Mouse (Mus musculus) yolk sac, embryonic 10.5 days (tissue): ENCODE data around the gene Hoxa10.

Experiments used
- DNase-seq: peaks from one replicate; pipeline ENCODE4 v3.0.0-alpha.2; 2017; ENCODE audit warnings: low spot score

Gene Hoxa10

DNA sequence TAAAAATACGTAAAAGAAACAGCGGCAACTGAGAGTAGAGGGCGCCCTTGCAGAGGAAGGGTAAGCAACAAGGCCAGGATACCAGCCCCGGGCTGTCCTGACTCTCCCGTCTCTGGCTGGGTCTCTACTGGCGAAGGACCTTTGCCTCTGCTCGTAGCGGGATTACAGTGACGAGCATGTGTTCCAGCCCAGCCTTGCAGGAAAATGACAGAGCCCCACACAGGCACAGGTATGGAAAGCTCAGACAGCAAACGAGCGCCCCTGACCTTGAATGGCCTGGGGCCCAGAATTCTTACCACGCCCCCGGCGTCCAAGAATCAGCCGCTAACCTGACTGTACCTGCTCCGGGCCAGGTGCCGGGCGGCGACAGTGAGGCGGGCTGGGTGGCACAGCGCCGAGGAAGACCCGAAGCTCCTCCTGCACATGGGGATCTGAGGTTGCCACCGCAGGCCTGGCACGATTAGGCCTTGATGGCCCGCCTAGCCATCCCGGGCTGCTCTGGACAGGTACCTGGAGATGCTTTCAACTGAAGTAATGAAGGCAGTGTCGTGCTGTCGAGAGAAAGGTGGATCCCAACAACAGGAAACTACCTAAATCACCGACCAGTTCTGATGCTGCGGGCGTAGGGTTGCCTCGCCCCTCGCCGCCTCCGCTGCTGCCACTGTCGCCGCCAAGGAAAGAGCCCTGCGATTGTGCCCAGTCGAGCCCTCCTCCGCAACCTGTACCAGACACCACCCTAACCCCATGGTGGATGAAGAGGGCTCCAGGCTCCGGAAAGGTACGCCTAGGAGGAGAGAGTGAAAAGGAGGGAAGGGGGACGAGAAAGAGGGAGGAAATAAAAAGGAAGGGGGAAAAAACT is 10.9 kb downstream of the Hoxa10 start:
- DNase-seq, result no peak

DNA sequence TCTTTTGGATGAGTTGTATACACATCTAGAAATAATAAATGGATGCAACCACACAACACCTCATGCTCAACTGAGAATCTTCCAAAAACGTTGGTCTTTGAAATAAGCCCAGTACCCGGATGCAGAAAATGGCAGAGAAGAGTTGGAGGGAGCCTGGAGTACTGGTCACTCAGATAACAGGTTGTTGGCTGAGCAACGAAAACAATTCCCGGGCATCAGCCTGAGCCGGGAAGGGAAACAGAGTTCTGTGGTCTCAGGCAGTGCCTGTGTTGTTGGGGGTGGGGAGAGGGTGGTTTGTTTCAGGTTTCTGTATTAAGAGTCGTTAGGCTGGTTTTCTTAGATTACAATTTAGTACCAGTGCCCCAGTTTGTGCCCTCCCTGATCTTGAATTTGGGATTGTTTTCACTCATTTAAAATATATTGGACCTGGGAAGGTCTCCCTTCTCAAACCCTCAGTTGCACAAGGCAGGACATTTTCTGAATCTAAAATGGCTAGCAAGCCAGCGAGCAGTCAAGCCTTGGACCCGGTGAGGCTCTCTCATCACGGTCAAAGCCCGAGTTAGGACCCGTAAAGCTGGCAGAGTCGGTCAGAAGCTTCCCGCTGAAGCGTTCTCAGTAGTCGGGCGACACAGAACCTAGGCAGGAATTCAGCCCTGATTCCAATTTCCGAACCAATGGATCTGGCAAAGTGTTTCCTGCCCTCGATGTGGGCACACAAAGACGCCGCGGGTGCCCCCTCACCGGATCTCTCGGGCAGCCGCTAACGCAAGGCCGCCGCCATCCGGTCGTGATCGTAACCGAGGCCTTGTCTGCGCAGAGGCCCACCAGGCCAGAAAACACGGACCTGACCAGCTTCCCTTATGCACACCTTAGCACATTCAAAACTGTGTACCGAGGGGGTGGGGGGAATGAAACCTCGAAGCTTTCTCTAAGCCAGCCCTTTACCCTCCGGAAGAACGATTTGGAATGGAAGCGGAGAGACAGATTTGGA is 11.9 kb downstream of the Hoxa10 start:
- DNase-seq, result no peak

DNA sequence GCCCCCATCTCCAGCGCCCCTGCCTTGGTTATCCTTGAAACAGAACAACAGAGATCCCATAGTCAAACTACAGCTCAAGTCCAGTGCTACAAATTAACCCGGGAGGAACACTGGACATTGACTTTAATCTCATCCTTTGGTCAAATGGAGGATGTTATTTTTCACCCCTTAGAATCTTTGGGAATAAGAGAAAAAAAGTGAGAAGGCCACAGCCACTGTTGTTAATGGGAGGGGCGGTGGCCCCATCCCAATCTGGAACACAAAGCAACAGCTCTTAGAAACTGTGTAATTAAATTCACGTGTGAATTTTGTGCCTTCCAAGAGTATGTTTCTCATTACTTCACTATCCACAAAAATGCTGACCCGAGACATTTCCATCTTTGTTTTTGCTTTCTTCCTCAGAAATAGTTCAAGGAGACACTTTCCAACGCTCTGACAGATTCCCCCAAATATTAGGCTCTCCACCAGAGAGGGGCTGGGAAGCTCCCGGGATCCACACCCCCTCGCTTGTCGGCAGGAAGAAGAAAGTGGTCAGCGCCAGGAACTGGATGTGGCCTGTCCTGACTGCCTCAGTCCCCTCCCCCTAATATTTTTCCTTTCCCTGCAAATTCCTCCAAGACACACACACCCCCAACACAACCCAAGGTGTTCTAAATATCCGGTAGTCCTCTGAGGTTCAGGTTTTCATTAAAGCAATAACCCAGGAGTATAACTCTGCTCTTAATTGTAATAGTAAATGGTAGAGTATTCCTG is 13.0 kb downstream of the Hoxa10 start:
- no peak for DNase-seq

DNA sequence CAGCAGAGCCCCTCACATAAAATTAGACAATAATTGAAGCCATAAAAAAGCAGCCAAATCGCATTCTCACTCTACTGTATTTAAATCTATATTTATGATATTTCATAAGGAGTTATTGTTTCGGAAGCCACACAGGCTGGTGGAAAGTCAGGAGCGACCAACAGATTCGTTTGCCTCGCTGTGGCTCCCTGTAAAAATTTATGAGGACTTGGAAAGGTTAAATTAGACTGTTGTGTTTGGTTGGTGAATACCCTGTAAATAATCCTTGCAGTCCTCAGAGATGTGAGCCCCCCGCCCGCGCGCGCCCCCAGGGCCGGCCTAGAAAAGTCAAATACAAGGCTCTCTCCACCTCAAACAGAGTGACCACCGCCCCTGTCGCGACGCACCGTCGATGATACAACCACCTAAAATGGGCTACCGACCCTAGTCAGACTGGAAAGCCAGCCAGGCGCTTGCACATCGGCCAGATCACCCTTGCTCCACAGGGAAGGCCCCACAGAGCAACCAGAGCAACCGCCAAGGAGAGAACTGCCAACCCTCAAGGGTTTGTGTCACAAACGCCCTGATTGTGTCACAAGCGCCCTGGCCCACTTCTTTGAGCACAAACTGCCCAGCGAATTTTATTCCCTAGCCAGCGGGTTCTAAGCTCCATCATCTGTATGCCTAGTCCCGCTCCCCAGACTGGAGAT is 13.9 kb downstream of the Hoxa10 start:
- DNase-seq, result no peak

DNA sequence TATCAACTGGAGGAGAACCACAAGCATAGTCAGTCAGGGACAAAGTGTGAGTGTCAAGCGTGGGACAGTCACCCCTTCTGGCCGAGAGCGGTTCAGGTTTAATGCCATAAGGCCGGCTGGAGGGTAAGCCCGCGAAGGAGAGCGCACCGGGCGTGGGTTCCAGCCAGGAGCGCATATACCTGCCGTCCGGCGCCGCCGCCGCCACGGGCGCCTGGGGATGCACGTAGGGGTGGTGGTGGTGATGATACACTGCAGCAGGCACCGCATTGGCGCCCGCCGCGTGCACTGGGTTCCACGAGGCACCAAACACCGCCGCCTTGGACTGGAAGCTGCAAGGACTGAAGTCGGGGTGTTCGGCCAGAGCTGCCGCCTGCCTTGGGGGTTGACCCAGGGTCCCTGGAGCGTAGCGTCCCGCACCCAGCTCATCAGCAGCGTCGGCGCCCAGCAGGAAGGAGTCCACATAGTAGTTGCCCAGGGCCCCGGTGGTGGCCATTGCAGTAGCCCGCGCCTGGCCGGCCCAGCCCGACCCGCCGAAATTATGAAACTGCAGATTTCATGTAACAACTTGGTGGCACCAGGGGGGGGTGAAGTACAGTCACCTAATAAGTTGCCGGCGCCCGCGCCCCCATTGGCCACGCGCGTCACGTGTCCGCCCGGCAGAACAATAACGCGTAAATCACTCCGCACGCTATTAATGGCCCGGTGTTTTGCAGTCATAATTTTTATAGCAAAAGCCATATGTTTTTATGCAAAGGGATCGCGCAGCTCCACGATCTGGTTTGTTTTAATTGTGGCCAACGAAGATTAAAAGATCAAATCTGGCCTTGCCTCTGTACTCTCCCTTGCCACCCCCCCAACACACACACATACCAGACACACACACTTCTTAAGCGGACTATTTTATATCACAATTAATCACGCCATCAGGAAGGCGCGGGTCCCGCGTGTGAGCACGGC is 14.8 kb downstream of the Hoxa10 start:
- no peak for DNase-seq

DNA sequence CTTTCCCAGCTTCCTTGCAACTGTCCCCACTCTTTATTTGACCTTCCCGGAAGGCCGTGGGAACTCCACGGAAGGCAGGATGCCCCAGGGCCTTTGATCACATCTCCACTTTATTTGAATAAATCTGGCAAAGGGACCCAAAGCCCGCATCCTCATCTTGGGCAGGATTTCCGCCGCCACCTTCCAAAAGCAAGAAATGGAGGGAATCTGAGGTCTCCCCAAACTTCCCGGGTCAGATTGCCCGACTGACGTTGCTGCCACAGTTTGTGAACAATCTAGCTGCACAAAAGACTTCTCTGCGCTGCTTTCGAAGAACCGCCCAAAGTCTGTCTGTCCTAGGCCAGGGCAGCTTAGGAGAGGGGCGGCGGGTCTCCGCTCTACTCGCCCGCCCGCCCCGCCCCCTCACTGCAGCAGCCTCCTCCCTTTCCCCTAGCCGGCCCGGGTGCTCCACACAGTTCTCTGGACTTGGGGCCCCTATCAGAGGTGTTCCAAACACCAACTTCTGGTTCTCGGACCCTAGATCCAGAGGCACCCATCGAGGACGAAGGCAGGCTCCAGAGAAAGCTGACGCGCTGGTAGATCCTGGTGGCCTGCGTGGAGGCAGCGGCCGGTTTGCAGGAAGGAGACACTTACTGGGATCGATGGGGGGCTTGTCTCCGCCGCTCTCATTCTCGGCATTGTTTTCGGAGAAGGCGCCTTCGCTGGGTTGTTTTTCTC is 15.6 kb downstream of the Hoxa10 start:
- no peak for DNase-seq

DNA sequence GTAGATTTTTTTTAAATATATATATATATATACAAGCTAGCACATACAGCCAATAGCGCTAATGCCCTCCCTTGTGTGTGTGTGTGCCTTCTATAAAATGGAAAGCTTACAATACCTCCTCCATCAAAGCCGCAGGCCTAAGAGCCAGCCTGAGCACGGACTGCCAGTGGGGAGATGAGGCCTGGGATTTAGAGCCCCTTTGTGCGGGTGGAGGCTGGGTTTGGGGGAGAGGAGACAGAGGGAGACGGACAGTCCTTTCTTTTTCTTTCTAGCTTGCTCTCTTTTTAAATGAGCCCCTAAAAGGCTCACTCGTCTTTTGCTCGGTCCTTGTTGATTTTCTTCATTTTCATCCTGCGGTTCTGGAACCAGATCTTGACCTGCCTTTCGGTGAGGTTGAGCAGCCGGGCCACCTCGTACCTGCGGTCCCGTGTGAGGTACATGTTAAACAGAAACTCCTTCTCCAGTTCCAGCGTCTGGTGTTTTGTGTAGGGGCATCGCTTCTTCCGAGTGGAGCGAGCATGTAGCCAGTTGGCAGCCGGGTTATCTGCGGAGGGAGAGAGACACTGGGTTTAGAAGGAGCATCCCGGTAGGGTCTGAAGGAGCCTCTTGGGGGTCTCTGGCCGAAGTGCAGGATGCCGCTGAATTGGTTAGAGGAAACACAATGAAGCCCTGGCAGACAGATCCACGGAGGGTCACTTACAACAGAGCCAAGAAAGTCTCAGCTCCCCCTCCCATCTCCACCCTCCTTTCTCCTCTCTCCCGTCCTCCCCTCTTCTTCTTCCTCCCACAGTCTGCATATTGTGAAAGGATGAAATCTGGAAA is 16.5 kb downstream of the Hoxa10 start:
- DNase-seq, result no peak

DNA sequence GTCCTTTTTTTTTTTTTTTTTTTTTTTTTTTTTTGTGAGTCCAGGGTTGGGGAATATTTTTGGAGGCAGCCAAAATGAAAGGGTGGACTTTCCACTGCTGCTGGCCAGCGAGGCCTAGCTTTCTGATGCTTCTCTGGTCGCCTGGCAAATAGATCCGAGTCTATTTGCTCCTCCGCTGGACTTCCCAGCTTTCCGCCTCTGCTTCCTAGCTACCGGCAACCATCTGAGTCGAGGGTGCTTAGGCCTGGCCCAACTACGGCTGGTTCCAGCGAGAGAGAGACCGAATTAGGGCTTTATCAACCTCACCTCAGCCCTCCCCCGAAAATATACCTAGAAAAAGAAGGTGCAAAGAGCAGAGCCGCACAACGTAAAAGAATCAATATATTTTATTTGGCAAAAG is 17.9 kb downstream of the Hoxa10 start:
- no peak for DNase-seq

DNA sequence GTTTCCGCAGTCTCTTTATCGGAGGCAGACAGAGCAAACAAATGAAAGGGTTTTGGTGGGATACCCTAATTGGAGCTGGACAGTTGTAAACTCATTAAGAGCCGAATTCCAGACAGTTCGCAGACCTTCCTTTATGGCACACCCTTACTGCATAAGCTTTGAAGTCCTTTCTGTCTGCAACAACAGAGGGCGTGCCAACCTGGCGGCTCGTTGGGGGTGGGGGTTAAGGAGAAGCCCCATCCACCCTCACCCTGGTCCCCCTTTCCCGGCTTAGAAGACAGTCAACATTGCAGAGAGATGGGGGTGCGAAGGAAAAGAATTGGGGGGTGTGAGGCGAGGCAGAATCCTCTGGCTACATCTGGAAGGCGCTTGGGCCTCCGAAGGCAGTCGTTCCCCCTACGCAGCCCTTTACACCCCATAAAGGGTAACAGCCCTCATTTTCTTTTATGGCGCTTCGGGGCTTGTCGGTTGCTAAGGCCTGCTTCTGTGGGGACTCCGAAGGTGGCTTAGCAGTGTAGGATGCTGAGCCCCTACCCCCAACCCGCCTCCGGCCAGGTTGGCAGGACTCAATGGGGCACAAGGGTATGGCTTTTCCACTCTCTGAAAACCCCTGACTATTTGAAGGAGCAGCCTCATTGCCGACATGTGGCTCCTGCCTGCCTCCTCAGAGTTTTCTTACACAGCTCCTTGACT is 18.5 kb downstream of the Hoxa10 start:
- no peak for DNase-seq

DNA sequence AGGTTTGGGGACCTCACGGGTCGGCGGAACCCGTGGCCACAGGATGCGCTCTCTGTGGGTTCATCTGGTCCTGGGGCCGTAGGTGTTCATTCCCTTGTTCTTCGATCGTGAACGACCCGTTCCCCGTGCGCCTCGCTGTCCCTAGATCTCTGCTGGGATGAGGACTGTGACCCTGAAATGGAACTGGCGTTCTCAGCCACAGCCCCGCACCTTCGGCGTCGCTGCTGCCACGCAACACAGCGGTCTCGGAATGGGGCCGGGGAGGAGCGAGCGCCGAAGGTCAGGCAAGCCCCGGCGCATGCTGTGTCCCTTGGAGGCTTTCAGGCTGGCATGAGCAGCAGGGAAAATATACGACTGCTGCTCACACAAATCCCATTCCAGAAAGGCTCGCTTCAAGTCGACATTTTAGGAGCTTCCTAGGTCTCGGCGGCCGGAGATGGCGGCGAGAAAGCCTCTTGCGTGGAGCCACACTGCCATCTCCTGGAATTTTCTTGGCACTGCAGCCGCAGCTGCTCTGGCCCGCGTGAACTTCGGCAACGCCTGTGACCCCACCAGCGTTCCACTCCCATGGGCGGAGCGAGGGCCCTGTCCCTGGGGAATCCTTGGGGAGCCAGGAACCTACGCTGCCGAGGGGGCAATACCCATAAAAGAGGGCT is 19.2 kb downstream of the Hoxa10 start, which contains the start of gene Hoxa7:
Hoxa7 (minus strand) TSS at position 518 of the 656 bp plus-strand sequence.
- peak; percentile 86 for DNase-seq

DNA sequence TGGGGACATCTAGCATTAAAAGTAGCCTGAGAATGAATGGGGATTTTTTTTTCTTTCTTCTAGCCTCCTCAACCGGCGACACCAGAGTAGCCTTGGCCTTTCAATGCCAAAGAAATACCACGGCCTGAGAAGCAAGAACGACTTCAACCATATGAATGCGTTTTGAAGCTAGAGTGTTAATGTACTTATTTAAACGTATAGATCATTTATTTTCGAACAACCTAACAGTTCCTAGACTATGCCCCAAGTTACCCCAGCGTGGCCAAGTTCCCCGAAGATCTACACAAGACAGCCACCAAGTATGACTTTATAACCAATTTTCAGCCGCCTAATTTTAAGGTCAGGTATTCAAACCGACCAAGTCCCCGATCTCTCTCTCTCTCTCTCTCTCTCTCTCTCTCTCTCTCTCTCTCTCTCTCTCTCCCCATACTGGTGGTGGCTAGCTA is 19.8 kb downstream of the Hoxa10 start:
- DNase-seq, result no peak

DNA sequence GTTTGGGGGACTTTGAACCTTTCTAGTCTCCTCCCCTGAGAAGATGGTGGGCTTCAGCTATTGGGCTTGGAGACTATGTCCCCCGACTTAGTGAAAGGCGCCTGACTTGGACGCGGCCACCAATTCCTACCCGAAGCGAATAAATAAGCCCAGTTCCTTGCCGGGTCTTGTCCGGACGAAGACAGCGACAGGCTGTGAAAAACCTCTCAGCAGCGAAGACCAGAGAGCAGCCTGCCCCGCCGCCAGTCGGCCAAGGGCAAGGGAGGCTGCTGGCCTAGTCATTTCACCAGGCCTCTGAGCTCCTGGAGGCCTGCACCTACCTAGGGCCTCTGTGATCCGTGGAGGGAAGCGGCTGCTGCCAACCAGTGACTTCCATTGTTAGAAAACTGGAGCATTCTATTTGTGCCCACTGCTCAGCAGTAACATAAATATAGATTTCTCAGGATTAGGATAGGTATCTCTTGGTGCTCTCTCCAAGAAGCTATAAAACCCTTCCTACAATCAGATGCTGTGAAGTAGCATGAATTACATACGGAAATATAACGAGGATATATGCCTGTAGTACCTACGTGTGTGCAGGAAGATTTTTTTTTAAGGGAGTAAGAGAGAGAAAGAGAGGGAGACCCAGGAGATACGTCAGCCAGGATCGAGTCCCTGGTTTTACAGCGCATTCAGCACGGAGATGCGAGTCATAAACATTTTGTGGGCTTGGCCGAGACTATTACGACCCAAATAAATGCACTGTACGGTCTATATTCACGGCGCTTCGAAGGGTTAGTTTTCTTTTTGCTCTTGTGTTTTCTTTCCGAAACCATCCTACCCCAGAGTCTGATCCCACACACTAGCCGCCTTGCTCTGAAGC is 20.4 kb downstream of the Hoxa10 start:
- DNase-seq, result no peak

DNA sequence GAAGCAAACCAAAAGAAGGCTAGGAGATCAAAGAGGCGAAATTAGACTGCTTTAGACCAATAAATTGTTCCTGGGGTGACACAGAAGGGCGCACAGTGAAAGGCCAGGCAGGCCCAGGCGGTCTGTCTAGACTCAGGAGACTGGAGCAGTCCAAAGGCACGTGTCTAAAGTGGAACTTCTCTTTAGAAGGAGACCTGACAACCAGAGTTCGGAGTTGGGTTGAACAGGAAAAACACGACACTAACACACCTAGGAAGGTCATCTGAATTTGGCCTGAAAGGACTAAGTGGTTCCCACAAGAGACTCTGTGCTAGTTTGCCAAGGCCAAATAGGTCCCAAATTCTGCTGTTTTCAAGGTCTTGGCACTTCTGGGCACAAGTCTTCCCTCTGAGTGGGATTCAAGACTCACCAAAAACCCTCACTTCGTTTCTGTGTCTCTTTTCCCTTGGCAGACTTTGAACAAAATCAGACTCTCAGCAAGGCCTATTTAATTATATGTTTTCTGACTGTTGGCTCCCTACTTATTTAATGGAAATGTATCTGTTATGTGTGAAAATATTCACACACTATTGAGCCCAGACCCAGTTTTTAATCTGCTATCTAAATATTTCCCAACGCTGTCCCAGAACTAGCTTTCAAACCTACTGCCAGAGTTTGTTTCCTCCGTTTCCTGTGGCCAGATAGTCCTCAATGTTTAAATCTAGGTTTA is 21.3 kb downstream of the Hoxa10 start:
- DNase-seq, result no peak

DNA sequence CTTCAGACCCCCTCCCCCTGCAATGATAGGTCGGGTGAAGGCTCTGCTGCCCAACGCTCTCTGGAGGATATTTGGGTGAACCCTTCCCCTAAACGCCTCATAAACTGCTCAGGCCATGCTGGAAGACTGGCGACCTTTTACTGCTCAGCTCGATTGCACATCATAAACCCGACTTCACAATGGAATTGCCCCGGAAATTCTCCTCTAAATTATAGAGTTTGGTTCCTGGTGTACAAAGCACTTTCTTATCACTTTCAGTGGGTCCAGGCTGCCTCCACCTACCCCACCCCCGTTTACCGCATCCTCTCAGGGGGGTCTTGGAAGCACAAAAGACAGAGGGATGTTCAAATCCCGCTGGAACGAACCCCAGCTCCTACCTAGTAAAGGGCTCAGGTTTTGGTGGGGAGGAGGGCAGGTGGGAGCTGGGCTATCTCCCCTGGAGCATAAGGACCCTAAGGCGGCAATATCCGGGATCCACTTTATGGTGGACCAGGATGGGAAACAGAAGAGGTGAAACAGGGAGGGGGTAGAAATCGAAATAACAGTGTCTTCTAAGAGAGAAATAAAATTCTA is 21.9 kb downstream of the Hoxa10 start:
- no peak for DNase-seq

DNA sequence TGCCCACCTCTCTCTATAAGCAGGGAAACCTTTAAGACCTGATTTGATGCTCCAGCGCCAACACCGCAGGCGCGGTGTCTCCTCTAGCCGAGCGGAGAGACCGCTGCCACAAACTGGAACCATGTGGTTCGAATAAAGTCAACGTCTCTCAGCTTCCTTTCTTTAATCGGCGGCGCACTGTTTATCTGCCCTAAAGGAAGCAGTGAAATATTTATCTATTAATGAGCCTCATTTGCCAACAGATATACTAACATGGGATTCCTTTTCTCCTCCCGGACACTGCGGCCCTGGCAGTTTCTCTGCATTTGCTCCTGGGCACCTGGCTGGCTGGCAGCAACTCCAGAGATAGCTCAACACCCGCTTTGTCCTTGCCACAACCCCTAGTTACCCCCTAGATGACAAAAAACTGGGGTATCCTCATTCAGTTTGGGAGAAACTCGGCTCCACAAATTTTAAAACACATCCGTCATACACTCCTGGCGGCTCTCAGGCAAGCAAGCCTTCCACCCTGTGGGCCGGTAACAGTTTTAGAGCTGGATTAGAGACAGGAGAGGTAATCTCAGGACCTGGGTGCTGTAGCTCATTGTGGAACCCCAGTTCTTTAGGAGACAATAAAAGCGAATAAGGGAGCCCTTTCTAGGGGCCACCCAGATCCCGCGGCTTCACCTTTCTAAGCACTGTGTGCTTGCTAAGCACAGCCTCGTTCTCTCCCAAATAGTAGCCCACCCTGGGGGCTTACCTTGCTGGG is 22.6 kb downstream of the Hoxa10 start:
- no peak for DNase-seq
